Mouse (Mus musculus): ENCODE data around the gene Trip4.
A peak's percentile ranks its signal among the peaks of the same experiment; 100 is the strongest.
"Not testable (repeated sequence)": the region's sequence is repeated elsewhere in the genome, so short reads cannot be mapped to it uniquely, and the experiment has no call there.

Gene Trip4

GRCm38 (mm10) chr9:65787829-65788344 lies 120.7 kb downstream of the Trip4 start:
- no peaks in the 10 kb centered on the region for H3K9me3 ChIP-seq (ENCODE audit: low read length)
- no peak for TF ChIP-seq NANOG (IDR thresholded peaks at IDR 0.05; ENCODE audit: borderline replicate concordance, low read length)
- TF ChIP-seq CTCF (conservative IDR thresholded peaks at IDR 0.05; ENCODE audit: low read length): no peak
- no peak for TF ChIP-seq POU5F1 (IDR thresholded peaks at IDR 0.05; ENCODE audit: borderline replicate concordance, low read length)
- H3K4me1 ChIP-seq (replicated peaks; ENCODE audit: low read depth, low read length): peaks cover 24% of the 10 kb centered on the region
- H3K27me3 ChIP-seq (ENCODE audit: insufficient read depth, low read length): no peaks in the 10 kb centered on the region
- H3K4me3 ChIP-seq (replicated peaks; ENCODE audit: low read length): no peak overlapping the region
- H3K36me3 ChIP-seq (ENCODE audit: insufficient read depth, low read length): peaks cover 8% of the 10 kb centered on the region

GRCm38 (mm10) chr9:65786885-65787787 lies 121.5 kb downstream of the Trip4 start:
- TF ChIP-seq POU5F1 (IDR thresholded peaks at IDR 0.05; ENCODE audit: borderline replicate concordance, low read length) (no peak), NANOG (IDR thresholded peaks at IDR 0.05; ENCODE audit: borderline replicate concordance, low read length) (no peak), CTCF (conservative IDR thresholded peaks at IDR 0.05; ENCODE audit: low read length) (no peak)
- Histone ChIP-seq H3K4me3 (replicated peaks; ENCODE audit: low read length) (no peak overlapping the region), H3K4me1 (replicated peaks; ENCODE audit: low read depth, low read length) (peaks cover 22% of the 10 kb centered on the region), H3K27me3 (ENCODE audit: insufficient read depth, low read length) (no peaks in the 10 kb centered on the region), H3K36me3 (ENCODE audit: insufficient read depth, low read length) (peaks cover 5% of the 10 kb centered on the region), H3K9me3 (ENCODE audit: low read length) (no peaks in the 10 kb centered on the region)

- H3K36me3 ChIP-seq (ENCODE audit: insufficient read depth, low read length): peaks cover under 1% of the 10 kb centered on the region
- no peaks in the 10 kb centered on the region for H3K27me3 ChIP-seq (ENCODE audit: insufficient read depth, low read length)
- H3K4me1 ChIP-seq (replicated peaks; ENCODE audit: low read depth, low read length): peaks cover 23% of the 10 kb centered on the region
- TF ChIP-seq NANOG (IDR thresholded peaks at IDR 0.05; ENCODE audit: borderline replicate concordance, low read length): no peak
- TF ChIP-seq POU5F1 (IDR thresholded peaks at IDR 0.05; ENCODE audit: borderline replicate concordance, low read length): no peak
- TF ChIP-seq CTCF (conservative IDR thresholded peaks at IDR 0.05; ENCODE audit: low read length): no peak
- no peaks in the 10 kb centered on the region for H3K9me3 ChIP-seq (ENCODE audit: low read length)
- H3K4me3 ChIP-seq (replicated peaks; ENCODE audit: low read length): no peak overlapping the region
Observed at GRCm38 (mm10) chr9:65785772-65786368, 122.7 kb downstream of the Trip4 start.

GRCm38 (mm10) chr9:65779619-65780018 lies 129.0 kb downstream of the Trip4 start:
- not testable (repeated sequence) for H3K9me3 ChIP-seq (ENCODE audit: low read length); H3K36me3 ChIP-seq (ENCODE audit: insufficient read depth, low read length); H3K27me3 ChIP-seq (ENCODE audit: insufficient read depth, low read length)
- 0 out of 2 replicates have a peak overlapping the region, but pooled peaks have one; percentile 17 for H3K4me3 ChIP-seq (replicated peaks; ENCODE audit: low read length)
- peaks cover 57% of the 10 kb centered on the region for H3K4me1 ChIP-seq (replicated peaks; ENCODE audit: low read depth, low read length)

All from E14TG2a.4 (cell line).